Comparison of ENCODE assay signal across 9 mouse cellular contexts in genomic region chr8:70720739-70721138, GRCm38 (mm10). TPM values are rescaled to one million over a fixed set of nuclear protein-coding genes. Genes with fewer than 3 reads are reported as not detected.
A peak's percentile ranks its signal among the peaks of the same experiment; 100 is the strongest.
DNase-seq lines count a peak whose midpoint lies in the region; ATAC-seq and TF ChIP-seq lines count a peak whose summit lies in the region.
"Had no signal": no experiment of that assay in that cellular context is flagged by ENCODE, and none has a peak within 500 bp of the region (broad histone marks: within the 10 kb centered on the region; RNA-seq: fewer than 3 reads in every experiment).

No protein-coding gene starts in this region.

- TF ChIP-seq POLR2A in spleen, adult 2 months (IDR thresholded peaks at IDR 0.05; ENCODE audit: low read depth, low read length) = no peak

- peaks cover 17% of the 10 kb centered on the region; the same call in 1 of the 2 replicates for H3K4me1 ChIP-seq in heart, embryonic 10.5 days
- H3K4me1 ChIP-seq in embryonic facial prominence, embryonic 15.5 days = no peaks in the 10 kb centered on the region
- no peaks in the 10 kb centered on the region for H3K4me1 ChIP-seq in midbrain, embryonic 14.5 days (ENCODE audit: control insufficient read depth, insufficient read depth, low read length)
- peaks cover 3% of the 10 kb centered on the region for H3K4me1 ChIP-seq in spleen, adult 2 months (ENCODE audit: control insufficient read depth, insufficient read depth, insufficient read length)

- WGBS in heart, embryonic 10.5 days = 6% methylated on average over 3 of the region's 3 CpGs
- WGBS in embryonic facial prominence, embryonic 15.5 days = 1% methylated on average over 3 of the region's 3 CpGs
- 7% methylated on average over 3 of the region's 3 CpGs for WGBS in midbrain, embryonic 14.5 days
- WGBS in spleen, adult 2 months = 6% methylated on average over 3 of the region's 3 CpGs

- peak; percentile 73 to 95 for DNase-seq in heart, adult 18-20 months
- DNase-seq in heart, embryonic 10.5 days (ENCODE audit: low spot score) = no peak
- DNase-seq in adrenal gland, postnatal 36 days = peak; percentile 79 to 80
- peak; percentile 87 for DNase-seq in heart, postnatal 4 days
- DNase-seq in left cerebral cortex, postnatal 25 days (ENCODE audit: low spot score in 2 of 2) = peak; percentile 76 to 78
- DNase-seq in midbrain, embryonic 14.5 days = peak; percentile 89
- peak in 1 of 2 experiments; percentile 66 for DNase-seq in spleen, adult 2 months (ENCODE audit: low read depth in 1 of 2, low spot score in 2 of 2)

- no peaks in the 10 kb centered on the region for H3K36me3 ChIP-seq in heart, embryonic 10.5 days
- no peaks in the 10 kb centered on the region for H3K36me3 ChIP-seq in embryonic facial prominence, embryonic 15.5 days
- no peaks in the 10 kb centered on the region for H3K36me3 ChIP-seq in midbrain, embryonic 14.5 days (ENCODE audit: control insufficient read depth, insufficient read depth, low read length)
- H3K36me3 ChIP-seq in spleen, adult 2 months (ENCODE audit: control insufficient read depth, insufficient read depth, low read length) = no peaks in the 10 kb centered on the region

- 0 out of 2 replicates have a peak, but pooled peaks have one; percentile 43 for ATAC-seq in embryonic facial prominence, embryonic 15.5 days (ENCODE audit: insufficient number of reproducible peaks, low FRiP score, low TSS enrichment, low read depth)
- no peak for ATAC-seq in midbrain, embryonic 14.5 days (ENCODE audit: low FRiP score, low TSS enrichment)

- no peak overlapping the region for H3K27ac ChIP-seq in heart, embryonic 10.5 days
- no peak overlapping the region for H3K27ac ChIP-seq in embryonic facial prominence, embryonic 15.5 days (replicated peaks)
- H3K27ac ChIP-seq in midbrain, embryonic 14.5 days (replicated peaks; ENCODE audit: low read depth, low read length) = no peak overlapping the region
- H3K27ac ChIP-seq in spleen, adult 2 months (ENCODE audit: insufficient read depth, low read length) = no peak overlapping the region

- peak; percentile 96; the same call in 1 of the 2 replicates for TF ChIP-seq CTCF in spleen, adult 2 months (IDR thresholded peaks at IDR 0.05; ENCODE audit: extremely low read depth, insufficient read depth, insufficient read length, insufficient replicate concordance)

- no peak overlapping the region for H3K4me2 ChIP-seq in embryonic facial prominence, embryonic 15.5 days (replicated peaks)
- H3K4me2 ChIP-seq in midbrain, embryonic 14.5 days (ENCODE audit: low read length) = no peak overlapping the region

- no peaks in the 10 kb centered on the region for H3K9me3 ChIP-seq in heart, embryonic 10.5 days
- no peaks in the 10 kb centered on the region for H3K9me3 ChIP-seq in embryonic facial prominence, embryonic 15.5 days (replicated peaks)
- H3K9me3 ChIP-seq in midbrain, embryonic 14.5 days (ENCODE audit: control insufficient read depth, low read length) = no peaks in the 10 kb centered on the region

- intact Hi-C loops in left cerebral cortex, postnatal 25 days (cut with DNase I) = loop anchor here (1.0 kb wide), 2 partner anchors 32 to 121 kb away; no protein-coding TSS in a partner anchor

- no peak overlapping the region for H3K4me3 ChIP-seq in heart, embryonic 10.5 days
- no peak overlapping the region for H3K4me3 ChIP-seq in embryonic facial prominence, embryonic 15.5 days (replicated peaks)
- no peak overlapping the region for H3K4me3 ChIP-seq in midbrain, embryonic 14.5 days (replicated peaks; ENCODE audit: low read depth, low read length)
- no peak overlapping the region for H3K4me3 ChIP-seq in spleen, adult 2 months (ENCODE audit: extremely low read depth, insufficient read depth, insufficient read length)

- no peak overlapping the region for H3K9ac ChIP-seq in embryonic facial prominence, embryonic 15.5 days
- no peak overlapping the region for H3K9ac ChIP-seq in midbrain, embryonic 14.5 days (replicated peaks; ENCODE audit: low read length)

- H3K27me3 ChIP-seq in heart, embryonic 10.5 days (ENCODE audit: insufficient read depth, poor library complexity, severe bottlenecking) = peaks cover 53% of the 10 kb centered on the region
- H3K27me3 ChIP-seq in embryonic facial prominence, embryonic 15.5 days = peaks cover 2% of the 10 kb centered on the region; the same call in 1 of the 2 replicates
- no peaks in the 10 kb centered on the region for H3K27me3 ChIP-seq in midbrain, embryonic 14.5 days (ENCODE audit: control insufficient read depth, insufficient read depth, low read length)
- no peaks in the 10 kb centered on the region for H3K27me3 ChIP-seq in spleen, adult 2 months (ENCODE audit: control insufficient read depth, insufficient read depth, low read length)

RNA-seq across cellular contexts. Expression of gene Gm3336, which starts 2.4 kb away (rescaled TPM):
- total RNA-seq in heart, adult 18-20 months (2021) = not detected
- polyA plus RNA-seq in heart, embryonic 10.5 days (2016; fragmentation: Nextera tagmentation; extraction: Ambion mirVana) = not detected in 2 replicates
- total RNA-seq in adrenal gland, postnatal 36 days (2021) = not detected
- polyA plus RNA-seq in embryonic facial prominence, embryonic 15.5 days (2015; fragmentation: Nextera tagmentation; extraction: Ambion mirVana) = not detected in 2 replicates
- not detected for total RNA-seq in heart, postnatal 4 days (2021)
- not detected for total RNA-seq in left cerebral cortex, postnatal 25 days (2021)
- polyA plus RNA-seq in midbrain, embryonic 14.5 days (2014; fragmentation: Nextera tagmentation; extraction: Ambion mirVana) = not detected in 2 replicates
- 0.65 and 0.92 TPM in 2 replicates for polyA plus RNA-seq in spleen, adult 2 months (2012; rRNA removed)
- polyA plus RNA-seq: macrophage had no signal

RNA-seq across cellular contexts. Expression of gene Pde4c, which starts 2.8 kb away (rescaled TPM):
- 1 to 10 TPM; 1.4 to 2.0 TPM for total RNA-seq in heart, adult 18-20 months (2021)
- polyA plus RNA-seq in heart, embryonic 10.5 days (2016; fragmentation: Nextera tagmentation; extraction: Ambion mirVana) = 0.45 and 0.48 TPM in 2 replicates
- total RNA-seq in adrenal gland, postnatal 36 days (2021) = 1 to 10 TPM in 1 of 2 experiments, under 1 TPM in 1; 0.33 to 1.2 TPM
- polyA plus RNA-seq in embryonic facial prominence, embryonic 15.5 days (2015; fragmentation: Nextera tagmentation; extraction: Ambion mirVana) = 0.16 and 0.29 TPM in 2 replicates
- total RNA-seq in heart, postnatal 4 days (2021) = 1 to 10 TPM in 1 of 2 experiments, under 1 TPM in 1; 0.74 to 1.0 TPM
- 1 to 10 TPM; 1.6 to 1.7 TPM for total RNA-seq in left cerebral cortex, postnatal 25 days (2021)
- 0.24 TPM in 1 of 2 replicates, not detected in the other for polyA plus RNA-seq in midbrain, embryonic 14.5 days (2014; fragmentation: Nextera tagmentation; extraction: Ambion mirVana)
- 2.8 and 3.6 TPM in 2 replicates for polyA plus RNA-seq in spleen, adult 2 months (2012; rRNA removed)
- polyA plus RNA-seq: macrophage had no signal

RNA-seq across cellular contexts. Expression of gene Iqcn, which starts 17.5 kb away (rescaled TPM):
- under 1 TPM in 1 of 2 experiments, not detected in 1; 0.05 TPM for total RNA-seq in heart, adult 18-20 months (2021)
- polyA plus RNA-seq in heart, embryonic 10.5 days (2016; fragmentation: Nextera tagmentation; extraction: Ambion mirVana) = not detected in 2 replicates
- total RNA-seq in adrenal gland, postnatal 36 days (2021) = not detected
- polyA plus RNA-seq in embryonic facial prominence, embryonic 15.5 days (2015; fragmentation: Nextera tagmentation; extraction: Ambion mirVana) = 0.03 and 0.04 TPM in 2 replicates
- under 1 TPM; 0.10 to 0.11 TPM for total RNA-seq in heart, postnatal 4 days (2021)
- total RNA-seq in left cerebral cortex, postnatal 25 days (2021) = under 1 TPM; 0.18 to 0.30 TPM
- 0.05 TPM in 2 replicates for polyA plus RNA-seq in midbrain, embryonic 14.5 days (2014; fragmentation: Nextera tagmentation; extraction: Ambion mirVana)
- 0.08 and 0.09 TPM in 2 replicates for polyA plus RNA-seq in spleen, adult 2 months (2012; rRNA removed)
- polyA plus RNA-seq: macrophage had no signal

RNA-seq across cellular contexts. Expression of gene Jund, which starts 22.0 kb away (rescaled TPM):
- 100 to 1,000 TPM; 129 to 138 TPM for total RNA-seq in heart, adult 18-20 months (2021)
- polyA plus RNA-seq in heart, embryonic 10.5 days (2016; fragmentation: Nextera tagmentation; extraction: Ambion mirVana) = 76.3 and 116 TPM in 2 replicates
- total RNA-seq in adrenal gland, postnatal 36 days (2021) = 100 to 1,000 TPM; 219 to 227 TPM
- polyA plus RNA-seq in embryonic facial prominence, embryonic 15.5 days (2015; fragmentation: Nextera tagmentation; extraction: Ambion mirVana) = 97.7 and 99.6 TPM in 2 replicates
- total RNA-seq in heart, postnatal 4 days (2021) = 100 to 1,000 TPM; 254 to 261 TPM
- total RNA-seq in left cerebral cortex, postnatal 25 days (2021) = 100 to 1,000 TPM; 209 to 225 TPM
- 104 and 119 TPM in 2 replicates for polyA plus RNA-seq in midbrain, embryonic 14.5 days (2014; fragmentation: Nextera tagmentation; extraction: Ambion mirVana)
- polyA plus RNA-seq in spleen, adult 2 months (2012; rRNA removed) = 269 and 455 TPM in 2 replicates

RNA-seq across cellular contexts. Expression of gene Rab3a, which starts 33.7 kb away (rescaled TPM):
- total RNA-seq in heart, adult 18-20 months (2021) = 10 to 100 TPM; 40.3 to 49.2 TPM
- polyA plus RNA-seq in heart, embryonic 10.5 days (2016; fragmentation: Nextera tagmentation; extraction: Ambion mirVana) = 11.2 and 14.2 TPM in 2 replicates
- 10 to 100 TPM; 68.6 to 78.2 TPM for total RNA-seq in adrenal gland, postnatal 36 days (2021)
- polyA plus RNA-seq in embryonic facial prominence, embryonic 15.5 days (2015; fragmentation: Nextera tagmentation; extraction: Ambion mirVana) = 22.7 and 28.6 TPM in 2 replicates
- total RNA-seq in heart, postnatal 4 days (2021) = 10 to 100 TPM; 27.3 to 28.7 TPM
- total RNA-seq in left cerebral cortex, postnatal 25 days (2021) = 100 to 1,000 TPM; 830 to 904 TPM
- 407 and 464 TPM in 2 replicates for polyA plus RNA-seq in midbrain, embryonic 14.5 days (2014; fragmentation: Nextera tagmentation; extraction: Ambion mirVana)
- polyA plus RNA-seq in spleen, adult 2 months (2012; rRNA removed) = 12.1 and 17.7 TPM in 2 replicates
